Mouse (Mus musculus) embryonic fibroblast, embryonic 13.5 days (primary cell): ENCODE data around the gene Hnrnpdl.

Source experiments
- CTCF ChIP-seq: IDR thresholded peaks from 2 replicates; pipeline ENCODE4 v1.5.1; 2011; ENCODE audit warnings: mild to moderate bottlenecking, control low read depth, low read length, moderate library complexity, borderline replicate concordance; ENCODE audit not compliant: insufficient read depth
- POLR2A ChIP-seq: IDR thresholded peaks from 2 replicates; pipeline ENCODE4 v1.6.1; 2011; ENCODE audit warnings: low read depth, mild to moderate bottlenecking, control low read depth, low read length, moderate library complexity

DNA sequence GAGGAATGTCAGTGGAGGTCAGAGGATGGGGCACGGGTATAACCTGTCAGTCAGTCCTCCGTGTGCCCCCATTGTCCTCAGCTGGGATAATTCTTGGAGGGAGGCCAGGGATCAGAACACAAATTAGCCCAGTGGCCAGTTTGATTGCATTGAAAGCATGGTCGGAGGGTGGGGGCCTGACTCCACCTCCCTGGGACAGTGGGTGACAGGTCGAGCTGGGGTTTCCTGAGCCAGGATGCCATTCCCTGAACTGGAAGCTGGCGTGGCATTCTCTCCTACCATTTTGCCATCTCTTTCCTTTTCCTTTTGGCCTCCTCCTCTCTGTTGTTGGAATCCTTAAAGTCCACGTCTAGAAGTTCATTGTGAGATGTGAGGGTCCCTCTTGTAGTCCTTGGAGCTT, 33.6 kb downstream of the Hnrnpdl start:
- no peak for TF ChIP-seq CTCF
- TF ChIP-seq POLR2A = no peak
